Mouse (Mus musculus) megakaryocyte, embryonic 14.5 days (primary cell): ENCODE measurements around the gene Nusap1.

ENCODE experiments used
- FLI1 ChIP-seq: IDR thresholded peaks from 2 replicates; pipeline ENCODE4 v1.6.1; 2012; ENCODE audit warnings: low read length, inconsistent platforms, mixed read lengths
- GATA1 ChIP-seq: IDR thresholded peaks from 3 replicates; pipeline ENCODE4 v1.6.1; 2012; ENCODE audit warnings: mixed read lengths, low read length, inconsistent platforms, borderline replicate concordance

- TF ChIP-seq FLI1 (no peak), GATA1 (no peak)
These were observed 57.2 kb downstream of the Nusap1 start for GRCm38 (mm10) chr2:119675215-119675784.
